Mouse (Mus musculus): ENCODE results near the gene Mmp15.

Gene Mmp15

GRCm38 (mm10) chr8:95352151-95352870 is at the start of gene Mmp15:
Gene Mmp15, plus strand, starts transcription at chr8:95352268.
- DNase-seq (ENCODE audit: low spot score): peak; percentile 62

- no peak for DNase-seq (ENCODE audit: low spot score)
Measured at GRCm38 (mm10) chr8:95302410-95302809, 49.7 kb upstream of the Mmp15 start.

GRCm38 (mm10) chr8:95305526-95305925 is 46.5 kb upstream of the Mmp15 start:
- DNase-seq (ENCODE audit: low spot score): no peak

- DNase-seq (ENCODE audit: low spot score): no peak
Measured at GRCm38 (mm10) chr8:95306431-95306830, 45.6 kb upstream of the Mmp15 start, which contains the start of gene Cngb1. Gene Cngb1, minus strand, starts transcription at chr8:95306585.

GRCm38 (mm10) chr8:95310342-95310970 is 41.6 kb upstream of the Mmp15 start, which contains the start of gene Tepp:
Gene Tepp, plus strand, starts transcription at chr8:95310566.
- DNase-seq (ENCODE audit: low spot score): no peak

GRCm38 (mm10) chr8:95312836-95313235 is 39.2 kb upstream of the Mmp15 start:
- DNase-seq (ENCODE audit: low spot score): no peak

- DNase-seq (ENCODE audit: low spot score): no peak
Measured at GRCm38 (mm10) chr8:95313857-95314256, 38.2 kb upstream of the Mmp15 start.

- no peak for DNase-seq (ENCODE audit: low spot score)
Measured at GRCm38 (mm10) chr8:95314707-95315106, 37.4 kb upstream of the Mmp15 start.

- no peak for DNase-seq (ENCODE audit: low spot score)
Measured at GRCm38 (mm10) chr8:95315350-95315749, 36.7 kb upstream of the Mmp15 start.

- DNase-seq (ENCODE audit: low spot score): no peak
Measured at GRCm38 (mm10) chr8:95320224-95321139, 31.6 kb upstream of the Mmp15 start.

- no peak for DNase-seq (ENCODE audit: low spot score)
Measured at GRCm38 (mm10) chr8:95323201-95323600, 28.9 kb upstream of the Mmp15 start.

GRCm38 (mm10) chr8:95324646-95325045 is 27.4 kb upstream of the Mmp15 start:
- DNase-seq (ENCODE audit: low spot score): no peak

GRCm38 (mm10) chr8:95326822-95327221 is 25.2 kb upstream of the Mmp15 start:
- DNase-seq (ENCODE audit: low spot score): no peak

GRCm38 (mm10) chr8:95327866-95328465 is 24.1 kb upstream of the Mmp15 start:
- DNase-seq (ENCODE audit: low spot score): no peak

GRCm38 (mm10) chr8:95330367-95330766 is 21.7 kb upstream of the Mmp15 start:
- DNase-seq (ENCODE audit: low spot score): no peak

GRCm38 (mm10) chr8:95331156-95331719 is 20.8 kb upstream of the Mmp15 start:
- no peak for DNase-seq (ENCODE audit: low spot score)

- peak; percentile 91 for DNase-seq (ENCODE audit: low spot score)
Measured at GRCm38 (mm10) chr8:95331720-95332436, 20.2 kb upstream of the Mmp15 start, which contains the start of the genes Zfp319 and Usb1. Gene Zfp319, minus strand, starts transcription at chr8:95331950. Gene Usb1, plus strand, starts transcription at chr8:95332284.

- DNase-seq (ENCODE audit: low spot score): no peak
Measured at GRCm38 (mm10) chr8:95332437-95333199, 19.4 kb upstream of the Mmp15 start.

- DNase-seq (ENCODE audit: low spot score): no peak
Measured at GRCm38 (mm10) chr8:95335706-95336105, 16.4 kb upstream of the Mmp15 start.

- no peak for DNase-seq (ENCODE audit: low spot score)
Measured at GRCm38 (mm10) chr8:95336363-95336762, 15.7 kb upstream of the Mmp15 start.
